Mouse (Mus musculus) liver, embryonic 14.5 days (tissue): ENCODE data around the gene Dmd. TPM values are rescaled to one million over a fixed set of nuclear protein-coding genes. Genes with fewer than 3 reads are reported as not detected.

Experiments used
- ATAC-seq: fragments of 200-750 bp; cut with Nextera tagmentation; 2 replicates; pipeline ENCODE4 v1.8.0; 2017; ENCODE audit warnings: moderate number of reproducible peaks, mild to moderate bottlenecking, moderate library complexity; ENCODE audit not compliant: insufficient read depth
- DNase-seq, 3 experiments: peaks; one replicate each; pipeline ENCODE4 v3.0.0-alpha.2; 2012 to 2013; ENCODE audit warnings: low read depth in 3 of 3, low spot score in 3 of 3
- H3K27ac ChIP-seq: fragments of 300-500 bp; sonication (generic); 2 replicates; pipeline ENCODE4 v1.5.1; 2014; ENCODE audit warnings: moderate library complexity, mild to moderate bottlenecking, control low read depth, inconsistent platforms
- H3K27me3 ChIP-seq: fragments of 300-500 bp; sonication (generic); 2 replicates; pipeline ENCODE4 v1.6.1; 2014; ENCODE audit warnings: mild to moderate bottlenecking, low read length, moderate library complexity; ENCODE audit not compliant: control insufficient read depth, insufficient read depth
- H3K36me3 ChIP-seq: fragments of 300-500 bp; sonication (generic); replicated peaks from 2 replicates; pipeline ENCODE4 v1.6.1; 2014; ENCODE audit warnings: low read depth; ENCODE audit not compliant: control insufficient read depth, insufficient read depth
- H3K4me1 ChIP-seq, 2 experiments: fragments of 200-500 bp in 1 of 2; fragments of 300-500 bp in 1 of 2; sonication (generic) in 1 of 2; replicated peaks; 2 replicates each; pipeline ENCODE4 v1.6.1; 2012 to 2014; ENCODE audit warnings: antibody characterized with exemption in 1 of 2, inconsistent platforms in 1 of 2, low read length in 1 of 2; ENCODE audit not compliant: control insufficient read depth in 2 of 2, insufficient read depth in 2 of 2
- H3K4me2 ChIP-seq: fragments of 300-500 bp; sonication (generic); 2 replicates; pipeline ENCODE4 v1.6.1; 2014; ENCODE audit warnings: low read depth, mild to moderate bottlenecking, control low read depth, moderate library complexity
- H3K4me3 ChIP-seq, 2 experiments: fragments of 200-500 bp in 1 of 2; fragments of 300-500 bp in 1 of 2; sonication (generic) in 1 of 2; 2 replicates each; pipeline ENCODE4 v1.5.1; 2012 to 2014; ENCODE audit warnings: low read depth in 2 of 2, low read length in 2 of 2, mild to moderate bottlenecking in 2 of 2, control low read depth in 1 of 2, inconsistent platforms in 1 of 2, moderate library complexity in 1 of 2; ENCODE audit not compliant: insufficient read depth in 1 of 2
- H3K9ac ChIP-seq: fragments of 300-500 bp; sonication (generic); replicated peaks from 2 replicates; pipeline ENCODE4 v1.6.1; 2014; ENCODE audit warnings: mild to moderate bottlenecking, control low read depth, moderate library complexity
- H3K9me3 ChIP-seq: fragments of 300-500 bp; sonication (generic); 2 replicates; pipeline ENCODE4 v1.6.1; 2016; ENCODE audit warnings: low read length, mixed read lengths; ENCODE audit not compliant: control insufficient read depth
- CTCF ChIP-seq: IDR thresholded peaks from 2 replicates; pipeline ENCODE4 v1.5.1; 2016; ENCODE audit warnings: antibody characterized with exemption, low read depth, control low read depth
- EP300 ChIP-seq: IDR thresholded peaks from 2 replicates; pipeline ENCODE4 v1.6.1; 2016; ENCODE audit warnings: antibody characterized with exemption, low read depth
- WGBS: fragments of 180-500 bp; shearing (Covaris S2); extraction: QIAGEN DNeasy Blood & Tissue Kit; methylation state at CpG from one replicate; pipeline ENCODE4 v1.1.7; 2014; ENCODE audit not compliant: insufficient replicate concordance; 5-methylcytosine and 5-hydroxymethylcytosine counted together
- polyA plus RNA-seq, 2 experiments: library from polyadenylated mRNA; depleted of rRNA in 1 of 2; stranded (reverse) in 1 of 2; unstranded in 1 of 2; fragments of >200 nt; fragmentation: Nextera tagmentation in 1 of 2; extraction: Ambion mirVana in 1 of 2; gene quantifications; 2 replicates each; pipeline versions ENCODE4 v1.2.1 to v1.2.3; 2012 to 2014

Dmd gene
- polyA plus RNA-seq, 2 experiments, result 3.7 to 6.1 TPM

DNA sequence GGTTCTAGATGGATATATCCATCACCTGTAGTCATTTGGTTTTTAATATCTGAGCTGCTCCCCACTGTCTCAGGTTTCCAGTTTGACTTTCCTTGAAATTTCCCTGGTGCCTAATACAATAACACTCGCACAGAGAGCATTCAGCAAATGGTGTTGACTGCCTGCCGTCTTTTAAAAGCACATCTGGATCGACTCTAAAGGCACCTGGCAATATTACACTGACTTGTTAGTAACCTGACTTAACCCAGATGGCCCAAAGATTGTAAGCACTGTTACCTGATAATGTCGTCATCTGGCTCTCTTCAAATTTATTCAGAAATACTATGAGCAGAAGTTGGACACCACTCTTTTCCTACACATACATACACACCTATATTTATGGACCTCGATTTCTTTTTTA, 2011.9 kb downstream of the Dmd start:
- no peak for DNase-seq
- TF ChIP-seq CTCF (no peak), EP300 (no peak)
- Histone ChIP-seq H3K4me3 (no peak overlapping the region), H3K4me1 (no peaks in the 10 kb centered on the region), H3K27me3 (no peaks in the 10 kb centered on the region), H3K36me3 (no peaks in the 10 kb centered on the region), H3K9me3 (no peaks in the 10 kb centered on the region), H3K9ac (no peak overlapping the region), H3K27ac (no peak overlapping the region), H3K4me2 (no peak overlapping the region)
- WGBS, result 48% methylated on average over 5 of the region's 5 CpGs
- ATAC-seq, result no peak

GRCm38 (mm10) chrX:84960972-84961371, 2012.3 kb downstream of the Dmd start:
- Histone ChIP-seq H3K9ac (no peak overlapping the region), H3K36me3 (no peaks in the 10 kb centered on the region), H3K4me2 (no peak overlapping the region), H3K27ac (no peak overlapping the region), H3K4me1 (no peaks in the 10 kb centered on the region), H3K9me3 (no peaks in the 10 kb centered on the region), H3K4me3 (no peak overlapping the region), H3K27me3 (no peaks in the 10 kb centered on the region)
- no peak for TF ChIP-seq CTCF
- TF ChIP-seq EP300, result no peak
- 48% methylated on average over 6 of the region's 6 CpGs for WGBS
- DNase-seq, result no peak
- ATAC-seq, result no peak

DNA sequence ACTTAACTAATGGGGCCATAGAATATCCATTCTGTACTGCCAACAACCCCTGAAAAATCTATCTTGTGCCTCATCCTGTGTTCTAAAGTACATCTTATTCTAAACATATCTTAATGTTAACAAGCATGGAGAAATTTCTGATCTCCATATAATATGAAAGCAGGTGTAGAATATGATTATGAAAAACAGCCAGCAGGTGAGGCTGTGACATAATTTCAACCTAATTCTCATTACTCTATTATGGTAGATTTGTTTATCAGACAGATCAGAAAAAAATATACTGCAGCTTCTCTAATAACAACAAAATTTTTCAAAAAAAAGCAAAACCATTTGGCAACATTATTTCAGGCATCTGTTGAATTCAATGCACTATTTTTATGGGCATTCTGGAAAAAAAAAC, 2059.6 kb downstream of the Dmd start:
- no peaks in the 10 kb centered on the region for H3K36me3 ChIP-seq
- TF ChIP-seq EP300 (no peak), CTCF (no peak)
- H3K4me1 ChIP-seq, result no peaks in the 10 kb centered on the region
- H3K4me3 ChIP-seq, result no peak overlapping the region
- H3K27me3 ChIP-seq, result no peaks in the 10 kb centered on the region
- DNase-seq (no peak), ATAC-seq (no peak)
- H3K27ac ChIP-seq, result no peak overlapping the region
- H3K9me3 ChIP-seq, result no peaks in the 10 kb centered on the region
- H3K9ac ChIP-seq, result no peak overlapping the region
- H3K4me2 ChIP-seq, result no peak overlapping the region

- H3K27ac ChIP-seq, result no peak overlapping the region
- no peaks in the 10 kb centered on the region for H3K27me3 ChIP-seq
- no peak overlapping the region for H3K4me2 ChIP-seq
- ATAC-seq, result no peak
- TF ChIP-seq EP300 (no peak), CTCF (no peak)
- no peak for DNase-seq
- H3K36me3 ChIP-seq, result no peaks in the 10 kb centered on the region
- 42% methylated on average over 8 of the region's 8 CpGs for WGBS
- no peak overlapping the region for H3K4me3 ChIP-seq
- no peaks in the 10 kb centered on the region for H3K4me1 ChIP-seq
- H3K9ac ChIP-seq, result no peak overlapping the region
- no peaks in the 10 kb centered on the region for H3K9me3 ChIP-seq
These were observed 2092.9 kb downstream of the Dmd start for GRCm38 (mm10) chrX:85041466-85042058.

- Histone ChIP-seq H3K36me3 (no peaks in the 10 kb centered on the region), H3K9me3 (no peaks in the 10 kb centered on the region), H3K27me3 (no peaks in the 10 kb centered on the region), H3K4me3 (no peak overlapping the region), H3K4me2 (no peak overlapping the region), H3K4me1 (no peaks in the 10 kb centered on the region), H3K27ac (no peak overlapping the region), H3K9ac (no peak overlapping the region)
- no peak for DNase-seq
- TF ChIP-seq EP300, result no peak
- TF ChIP-seq CTCF, result no peak
- 76% methylated on average over 9 of the region's 9 CpGs for WGBS
- ATAC-seq, result no peak
These were observed 2098.0 kb downstream of the Dmd start for GRCm38 (mm10) chrX:85046631-85047030.
